Mouse (Mus musculus) MEL (cell line): Measurements from ENCODE around the gene Slc37a3. TPM values are rescaled to one million over a fixed set of nuclear protein-coding genes. Genes with fewer than 3 reads are reported as not detected.

Experiments used
- DNase-seq: peaks from one replicate; pipeline ENCODE4 v3.0.0; 2011; ENCODE audit warnings: low read depth, low spot score
- H3K27ac ChIP-seq: 2 replicates; pipeline ENCODE4 v1.5.1; 2012; ENCODE audit warnings: low read depth, mild to moderate bottlenecking, control low read depth, low read length, moderate library complexity; ENCODE audit not compliant: control insufficient read depth
- H3K27me3 ChIP-seq, 2 experiments: fragments of 150-350 bp in 1 of 2; sonication (generic) in 1 of 2; 2 replicates each; pipeline ENCODE4 v1.6.1; 2012; ENCODE audit warnings: low read length in 2 of 2, mild to moderate bottlenecking in 2 of 2, improper control_type of control experiment in 1 of 2, moderate library complexity in 1 of 2; ENCODE audit not compliant: insufficient read depth in 2 of 2, control insufficient read depth in 1 of 2
- H3K36me3 ChIP-seq, 2 experiments: 2 replicates each; pipeline ENCODE4 v1.6.1; 2012 to 2014; ENCODE audit warnings: low read length in 2 of 2, improper control_type of control experiment in 1 of 2, inconsistent platforms in 1 of 2, mild to moderate bottlenecking in 1 of 2; ENCODE audit not compliant: insufficient read depth in 2 of 2, control insufficient read depth in 1 of 2
- H3K4me1 ChIP-seq, 2 experiments: fragments of 150-350 bp in 1 of 2; sonication (generic) in 1 of 2; 2 replicates each; pipeline ENCODE4 v1.6.1; 2012; ENCODE audit warnings: low read length in 2 of 2, improper control_type of control experiment in 1 of 2, mild to moderate bottlenecking in 1 of 2; ENCODE audit not compliant: insufficient read depth in 2 of 2, control insufficient read depth in 1 of 2
- H3K4me3 ChIP-seq, 2 experiments: fragments of 150-350 bp in 1 of 2; sonication (generic) in 1 of 2; 2 replicates each; pipeline ENCODE4 v1.5.1; 2012; ENCODE audit warnings: low read depth in 2 of 2, low read length in 2 of 2, mild to moderate bottlenecking in 2 of 2, moderate library complexity in 2 of 2, control low read depth in 1 of 2, improper control_type of control experiment in 1 of 2; ENCODE audit not compliant: control insufficient read depth in 1 of 2, insufficient read depth in 1 of 2
- H3K79me2 ChIP-seq: 2 replicates; pipeline ENCODE4 v1.6.1; 2012; ENCODE audit warnings: mild to moderate bottlenecking, low read length, moderate library complexity; ENCODE audit not compliant: control insufficient read depth, poor library complexity, insufficient read depth
- H3K9ac ChIP-seq: 2 replicates; pipeline ENCODE4 v1.6.1; 2012; ENCODE audit warnings: low read depth, mild to moderate bottlenecking, control low read depth, low read length, moderate library complexity; ENCODE audit not compliant: control insufficient read depth, poor library complexity, severe bottlenecking
- H3K9me3 ChIP-seq: fragments of 150-350 bp; sonication (generic); replicated peaks from 2 replicates; pipeline ENCODE4 v1.6.1; 2012; ENCODE audit warnings: mild to moderate bottlenecking, low read length, improper control_type of control experiment, moderate library complexity; ENCODE audit not compliant: insufficient read depth
- CHD1 ChIP-seq: IDR thresholded peaks from 2 replicates; pipeline ENCODE4 v1.6.1; 2012; ENCODE audit warnings: low read depth, mild to moderate bottlenecking, inconsistent platforms, low read length, improper control_type of control experiment
- CTCF ChIP-seq, 3 experiments: IDR thresholded peaks in 2 of 3; conservative IDR thresholded peaks in 1 of 3; 2 replicates each; pipeline ENCODE4 v1.5.1; 2011 to 2012; ENCODE audit warnings: low read length in 3 of 3, low read depth in 2 of 3, mild to moderate bottlenecking in 2 of 3, improper control_type of control experiment in 1 of 3, inconsistent platforms in 1 of 3, mixed read lengths in 1 of 3, moderate library complexity in 1 of 3; ENCODE audit not compliant: control insufficient read depth in 1 of 3, insufficient read depth in 1 of 3, poor library complexity in 1 of 3, severe bottlenecking in 1 of 3
- EP300 ChIP-seq, 2 experiments: IDR thresholded peaks; 2 replicates each; pipeline ENCODE4 v1.6.1; 2011; ENCODE audit warnings: improper control_type of control experiment in 2 of 2, low read length in 2 of 2, low read depth in 1 of 2, mild to moderate bottlenecking in 1 of 2
- ETS1 ChIP-seq: IDR thresholded peaks from 2 replicates; pipeline ENCODE4 v1.6.1; 2012; ENCODE audit warnings: low read depth, mild to moderate bottlenecking, inconsistent platforms, low read length, improper control_type of control experiment, moderate library complexity
- GABPA ChIP-seq: IDR thresholded peaks from 2 replicates; pipeline ENCODE4 v1.6.1; 2012; ENCODE audit warnings: low read depth, mild to moderate bottlenecking, inconsistent platforms, low read length, improper control_type of control experiment, moderate library complexity
- GATA1 ChIP-seq: IDR thresholded peaks from 2 replicates; pipeline ENCODE4 v1.6.1; 2011; ENCODE audit warnings: low read depth, low read length, improper control_type of control experiment
- KAT2A ChIP-seq: conservative IDR thresholded peaks from 2 replicates; pipeline ENCODE4 v1.6.1; 2012; ENCODE audit warnings: low read depth, low read length, improper control_type of control experiment, inconsistent platforms
- MAFK ChIP-seq: IDR thresholded peaks from 2 replicates; pipeline ENCODE4 v1.6.1; 2011; ENCODE audit warnings: low read depth, mild to moderate bottlenecking, low read length, improper control_type of control experiment, borderline replicate concordance
- MAZ ChIP-seq: IDR thresholded peaks from 2 replicates; pipeline ENCODE4 v1.6.1; 2012; ENCODE audit warnings: low read depth, mild to moderate bottlenecking, inconsistent platforms, low read length, improper control_type of control experiment
- MXI1 ChIP-seq: IDR thresholded peaks from 2 replicates; pipeline ENCODE4 v1.6.1; 2011; ENCODE audit warnings: mild to moderate bottlenecking, low read depth, low read length, improper control_type of control experiment
- MYC ChIP-seq: IDR thresholded peaks from 2 replicates; pipeline ENCODE4 v1.6.1; 2011; ENCODE audit warnings: low read depth, mild to moderate bottlenecking, low read length, improper control_type of control experiment, moderate library complexity
- NELFE ChIP-seq: IDR thresholded peaks from 2 replicates; pipeline ENCODE4 v1.6.1; 2011; ENCODE audit warnings: low read depth, low read length, improper control_type of control experiment
- POLR2AphosphoS2 ChIP-seq: IDR thresholded peaks from 2 replicates; pipeline ENCODE4 v1.6.1; 2011; ENCODE audit warnings: low read length, improper control_type of control experiment
- TBP ChIP-seq: IDR thresholded peaks from 2 replicates; pipeline ENCODE4 v1.8.0; 2011; ENCODE audit warnings: low read depth, low read length, improper control_type of control experiment
- TCF12 ChIP-seq: IDR thresholded peaks from 2 replicates; pipeline ENCODE4 v1.6.1; 2014; ENCODE audit warnings: low read depth, mild to moderate bottlenecking, inconsistent platforms, low read length, improper control_type of control experiment, moderate library complexity
- USF1 ChIP-seq: IDR thresholded peaks from 2 replicates; pipeline ENCODE4 v1.6.1; 2014; ENCODE audit warnings: low read depth, mild to moderate bottlenecking, inconsistent platforms, low read length, improper control_type of control experiment, moderate library complexity
- USF2 ChIP-seq, 2 experiments: IDR thresholded peaks; 2 replicates each; pipeline ENCODE4 v1.6.1; 2011 to 2012; ENCODE audit warnings: improper control_type of control experiment in 2 of 2, low read length in 2 of 2, borderline replicate concordance in 1 of 2, inconsistent platforms in 1 of 2, low read depth in 1 of 2, mild to moderate bottlenecking in 1 of 2; ENCODE audit not compliant: insufficient read depth in 1 of 2
- ZKSCAN1 ChIP-seq: IDR thresholded peaks from 2 replicates; pipeline ENCODE4 v1.6.1; 2012; ENCODE audit warnings: low read depth, mild to moderate bottlenecking, inconsistent platforms, low read length, improper control_type of control experiment, moderate library complexity
- ZMIZ1 ChIP-seq: IDR thresholded peaks from 2 replicates; pipeline ENCODE4 v1.6.1; 2012; ENCODE audit warnings: low read depth, mild to moderate bottlenecking, inconsistent platforms, low read length, improper control_type of control experiment, moderate library complexity
- ZNF384 ChIP-seq: IDR thresholded peaks from 2 replicates; pipeline ENCODE4 v1.6.1; 2012; ENCODE audit warnings: low read depth, mild to moderate bottlenecking, inconsistent platforms, low read length, improper control_type of control experiment
- polyA plus RNA-seq, 2 experiments: library from polyadenylated mRNA; stranded (reverse) in 1 of 2; unstranded in 1 of 2; fragments of >175 nt in 1 of 2; fragments of >200 nt in 1 of 2; gene quantifications; 2 replicates each; pipeline versions ENCODE4 v1.2.1 to v1.2.4; 2012; ENCODE audit warnings: low replicate concordance in 2 of 2, low read depth in 1 of 2; ENCODE audit not compliant: insufficient read length in 2 of 2, insufficient read depth in 1 of 2, missing spikeins in 1 of 2
- total RNA-seq: library from RNA; depleted of rRNA; stranded (reverse); fragments of 300-350 nt; gene quantifications from 2 replicates; pipeline ENCODE4 v1.2.3, GENCODE M21; 2012

Gene Slc37a3
- total and polyA plus RNA-seq, 3 experiments: 4.9 to 12.0 TPM; not detected in 1

GRCm38 (mm10) chr6:39320286-39320685 lies 57.2 kb downstream of the Slc37a3 start:
- Histone ChIP-seq H3K4me3 (no peak overlapping the region), H3K36me3 (peaks cover 0 to 14% of the 10 kb centered on the region in 2 experiments; a peak in 2 of 4 replicates), H3K27ac (no peak overlapping the region), H3K9ac (no peak overlapping the region), H3K4me1 (peaks cover 6 to 14% of the 10 kb centered on the region in 2 experiments; a peak in 3 of 4 replicates), H3K79me2 (no peaks in the 10 kb centered on the region), H3K9me3 (no peaks in the 10 kb centered on the region), H3K27me3 (no peaks in the 10 kb centered on the region)
- TF ChIP-seq TCF12: no peak
- no peak for TF ChIP-seq CHD1
- no peak for TF ChIP-seq CTCF (IDR thresholded peaks at IDR 0.05 in 2 of 3, conservative IDR thresholded peaks at IDR 0.05 in 1 of 3; ENCODE audit: control insufficient read depth in 1 of 3, insufficient read depth in 1 of 3, low read depth in 2 of 3, low read length in 3 of 3, poor library complexity in 1 of 3, severe bottlenecking in 1 of 3)
- TF ChIP-seq ZNF384: no peak
- TF ChIP-seq TBP: no peak
- TF ChIP-seq GATA1: no peak
- no peak for TF ChIP-seq MAFK
- TF ChIP-seq MXI1: no peak
- no peak for TF ChIP-seq USF2 (IDR thresholded peaks at IDR 0.05; ENCODE audit: borderline replicate concordance in 1 of 2, insufficient read depth in 1 of 2, low read depth in 1 of 2, low read length in 2 of 2)
- TF ChIP-seq USF1: no peak
- no peak for TF ChIP-seq EP300 (IDR thresholded peaks at IDR 0.05; ENCODE audit: low read depth in 1 of 2, low read length in 2 of 2)
- TF ChIP-seq KAT2A: no peak
- no peak for TF ChIP-seq GABPA
- TF ChIP-seq ETS1: no peak
- no peak for TF ChIP-seq MAZ
- no peak for TF ChIP-seq ZKSCAN1
- TF ChIP-seq ZMIZ1: no peak
- no peak for TF ChIP-seq NELFE
- no peak for TF ChIP-seq MYC
- no peak for DNase-seq

- Histone ChIP-seq H3K27me3 (no peaks in the 10 kb centered on the region), H3K9ac (no peak overlapping the region), H3K4me3 (no peak overlapping the region), H3K9me3 (no peaks in the 10 kb centered on the region), H3K27ac (no peak overlapping the region), H3K36me3 (peaks cover 0 to 14% of the 10 kb centered on the region in 2 experiments; a peak in 2 of 4 replicates), H3K4me1 (peaks cover 6 to 14% of the 10 kb centered on the region in 2 experiments; a peak in 3 of 4 replicates), H3K79me2 (no peaks in the 10 kb centered on the region)
- peak; percentile 77 for DNase-seq
- 0 out of 2 replicates have a peak, but pooled peaks have one; percentile 48 for TF ChIP-seq TBP
- no peak for TF ChIP-seq POLR2AphosphoS2
Measured at GRCm38 (mm10) chr6:39319061-39319761, 58.3 kb downstream of the Slc37a3 start.
